Mouse (Mus musculus) embryonic facial prominence, embryonic 14.5 days (tissue): ENCODE results near the gene Slc26a6. TPM values are rescaled to one million over a fixed set of nuclear protein-coding genes. Genes with fewer than 3 reads are reported as not detected.
A peak's percentile ranks its signal among the peaks of the same experiment; 100 is the strongest.

Experiments
- ATAC-seq: fragments of 200-750 bp; cut with Nextera tagmentation; 2 replicates; pipeline ENCODE4 v1.8.0; 2017; ENCODE audit warnings: low read depth, moderate number of reproducible peaks, moderate TSS enrichment
- DNase-seq: peaks from one replicate; pipeline ENCODE4 v3.0.0-alpha.2; 2015; ENCODE audit warnings: low spot score
- H3K27ac ChIP-seq: fragments of 300-500 bp; sonication (generic); replicated peaks from 2 replicates; pipeline ENCODE4 v1.5.1; 2014; ENCODE audit warnings: low read depth, mild to moderate bottlenecking, low read length, moderate library complexity
- H3K27me3 ChIP-seq: fragments of 300-500 bp; sonication (generic); replicated peaks from 2 replicates; pipeline ENCODE4 v1.6.1; 2014; ENCODE audit warnings: low read length; ENCODE audit not compliant: control insufficient read depth, insufficient read depth
- H3K36me3 ChIP-seq: fragments of 300-500 bp; sonication (generic); 2 replicates; pipeline ENCODE4 v1.6.1; 2014; ENCODE audit warnings: low read length, mixed read lengths; ENCODE audit not compliant: control insufficient read depth, insufficient read depth
- H3K4me1 ChIP-seq: fragments of 300-500 bp; sonication (generic); 2 replicates; pipeline ENCODE4 v1.6.1; 2014; ENCODE audit warnings: antibody characterized with exemption, low read length; ENCODE audit not compliant: control insufficient read depth, insufficient read depth
- H3K4me2 ChIP-seq: fragments of 300-500 bp; sonication (generic); 2 replicates; pipeline ENCODE4 v1.6.1; 2014; ENCODE audit warnings: low read depth, mild to moderate bottlenecking, low read length, moderate library complexity, mixed read lengths
- H3K4me3 ChIP-seq: fragments of 300-500 bp; sonication (generic); 2 replicates; pipeline ENCODE4 v1.5.1; 2014; ENCODE audit warnings: low read depth, mild to moderate bottlenecking, low read length
- H3K9ac ChIP-seq: fragments of 300-500 bp; sonication (generic); 2 replicates; pipeline ENCODE4 v1.6.1; 2014; ENCODE audit warnings: low read depth, mild to moderate bottlenecking, low read length, moderate library complexity, mixed read lengths
- H3K9me3 ChIP-seq: fragments of 300-500 bp; sonication (generic); 2 replicates; pipeline ENCODE4 v1.6.1; 2016; ENCODE audit warnings: low read length; ENCODE audit not compliant: control insufficient read depth
- WGBS: fragments of 180-500 bp; shearing (Covaris S2); extraction: QIAGEN DNeasy Blood & Tissue Kit; methylation state at CpG from one replicate; pipeline ENCODE4 v1.1.7; 2014; 5-methylcytosine and 5-hydroxymethylcytosine counted together
- polyA plus RNA-seq: library from polyadenylated mRNA; unstranded; fragments of >200 nt; fragmentation: Nextera tagmentation; extraction: Ambion mirVana; gene quantifications from 2 replicates; pipeline ENCODE4 v1.2.1, GENCODE M21; 2014

Slc26a6 gene
- polyA plus RNA-seq, 1 experiment from 2014 or later = 14.3 TPM

DNA sequence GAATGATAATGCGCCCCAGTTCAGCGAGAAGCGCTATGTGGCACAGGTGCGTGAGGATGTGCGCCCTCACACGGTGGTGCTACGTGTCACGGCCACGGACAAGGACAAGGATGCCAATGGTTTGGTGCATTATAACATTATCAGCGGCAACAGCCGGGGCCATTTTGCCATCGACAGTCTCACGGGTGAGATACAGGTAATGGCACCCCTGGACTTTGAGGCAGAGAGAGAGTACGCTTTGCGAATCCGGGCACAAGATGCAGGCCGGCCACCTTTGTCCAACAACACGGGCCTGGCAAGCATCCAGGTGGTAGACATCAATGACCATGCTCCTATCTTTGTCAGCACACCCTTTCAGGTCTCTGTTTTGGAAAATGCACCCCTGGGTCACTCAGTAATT, 25.2 kb upstream of the Slc26a6 start:
- WGBS = 63% methylated on average over 18 of the region's 18 CpGs
- DNase-seq (no peak), ATAC-seq (no peak)
- no peaks in the 10 kb centered on the region for H3K36me3 ChIP-seq
- peak overlapping the region; percentile 37; the same call in 1 of the 2 replicates for H3K4me3 ChIP-seq
- peaks cover 97% of the 10 kb centered on the region for H3K27me3 ChIP-seq
- H3K4me1 ChIP-seq = peaks cover 22% of the 10 kb centered on the region
- peak overlapping the region; percentile 83; the same call in 1 of the 2 replicates for H3K4me2 ChIP-seq
- no peaks in the 10 kb centered on the region for H3K9me3 ChIP-seq
- no peak overlapping the region for H3K27ac ChIP-seq
- H3K9ac ChIP-seq = no peak overlapping the region

GRCm38 (mm10) chr9:108831637-108832036, 21.4 kb upstream of the Slc26a6 start:
- H3K4me1 ChIP-seq = peaks cover 17% of the 10 kb centered on the region
- H3K27me3 ChIP-seq = peaks cover 62% of the 10 kb centered on the region
- WGBS = 9% methylated on average over 15 of the region's 23 CpGs
- no peaks in the 10 kb centered on the region for H3K36me3 ChIP-seq
- peak overlapping the region; percentile 49 for H3K4me3 ChIP-seq
- H3K4me2 ChIP-seq = peak overlapping the region; percentile 96
- peak overlapping the region; percentile 30; the same call in 1 of the 2 replicates for H3K9ac ChIP-seq
- no peak overlapping the region for H3K27ac ChIP-seq
- DNase-seq (no peak), ATAC-seq (no peak)
- no peaks in the 10 kb centered on the region for H3K9me3 ChIP-seq

DNA sequence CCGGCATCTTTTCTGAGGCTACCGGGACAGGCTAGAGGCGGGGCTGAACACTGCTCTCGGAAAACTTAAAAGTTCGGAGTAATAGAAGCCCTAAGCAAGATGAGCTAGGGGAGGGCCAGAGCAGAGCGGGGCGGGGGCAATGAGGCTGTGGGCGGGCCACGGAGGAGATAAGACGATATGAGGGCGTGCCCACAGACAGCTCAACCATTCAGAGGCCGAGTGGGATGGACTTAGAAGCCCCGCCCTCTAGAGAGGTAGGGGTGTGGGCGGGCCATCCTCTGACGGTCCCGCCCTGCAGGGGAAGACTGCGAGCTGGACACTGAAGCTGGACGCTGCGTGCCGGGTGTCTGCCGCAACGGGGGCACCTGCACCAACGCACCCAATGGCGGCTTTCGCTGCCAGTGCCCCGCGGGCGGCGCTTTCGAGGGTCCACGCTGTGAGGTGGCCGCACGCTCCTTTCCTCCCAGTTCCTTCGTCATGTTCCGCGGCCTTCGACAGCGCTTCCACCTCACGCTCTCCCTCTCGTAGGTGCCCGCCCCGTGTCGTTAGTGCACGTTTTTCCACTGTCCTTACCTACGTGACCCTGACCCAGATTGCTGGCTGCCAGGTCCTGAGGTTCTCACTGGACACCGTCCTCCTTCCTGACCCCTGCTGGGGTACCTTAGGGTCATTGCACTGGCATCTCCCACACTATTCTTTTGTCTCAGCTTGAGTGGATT, 20.5 kb upstream of the Slc26a6 start:
- WGBS = 7% methylated on average over 33 of the region's 46 CpGs
- Histone ChIP-seq H3K4me2 (peak overlapping the region; percentile 96), H3K36me3 (no peaks in the 10 kb centered on the region), H3K4me3 (peak overlapping the region; percentile 49), H3K9ac (peak overlapping the region; percentile 30; the same call in 1 of the 2 replicates), H3K27ac (no peak overlapping the region), H3K9me3 (no peaks in the 10 kb centered on the region), H3K27me3 (peaks cover 55% of the 10 kb centered on the region), H3K4me1 (peaks cover 12% of the 10 kb centered on the region)
- DNase-seq = peak; percentile 98
- ATAC-seq = peak; percentile 99

DNA sequence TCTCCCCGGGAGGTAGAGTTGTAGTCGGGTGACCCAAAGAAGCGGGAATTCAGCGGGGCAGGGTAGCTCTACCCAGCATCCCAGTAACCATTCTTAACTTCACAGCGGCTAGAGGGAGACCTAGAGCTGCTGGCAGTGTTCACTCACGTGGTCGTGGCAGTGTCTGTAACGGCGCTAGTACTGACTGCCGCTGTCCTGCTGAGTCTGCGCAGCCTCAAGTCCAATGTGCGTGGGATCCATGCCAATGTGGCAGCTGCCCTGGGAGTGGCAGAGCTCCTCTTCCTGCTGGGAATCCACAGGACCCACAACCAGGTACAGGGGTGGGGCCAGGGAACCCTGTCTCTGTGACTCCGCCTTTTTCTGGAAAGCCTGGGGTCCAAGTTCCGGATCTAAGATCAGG, 10.1 kb upstream of the Slc26a6 start:
- no peak overlapping the region for H3K4me3 ChIP-seq
- no peaks in the 10 kb centered on the region for H3K4me1 ChIP-seq
- peak overlapping the region; percentile 16 for H3K4me2 ChIP-seq
- DNase-seq (peak; percentile 53), ATAC-seq (peak; percentile 62; the same call in 1 of the 2 replicates)
- WGBS = 19% methylated on average over 14 of the region's 14 CpGs
- H3K27me3 ChIP-seq = no peaks in the 10 kb centered on the region
- H3K9ac ChIP-seq = 0 out of 2 replicates have a peak overlapping the region, but pooled peaks have one; percentile 5
- no peaks in the 10 kb centered on the region for H3K9me3 ChIP-seq
- H3K36me3 ChIP-seq = no peaks in the 10 kb centered on the region
- no peak overlapping the region for H3K27ac ChIP-seq

- Histone ChIP-seq H3K9ac (no peak overlapping the region), H3K9me3 (no peaks in the 10 kb centered on the region), H3K27me3 (no peaks in the 10 kb centered on the region), H3K27ac (no peak overlapping the region), H3K4me1 (no peaks in the 10 kb centered on the region), H3K4me3 (no peak overlapping the region), H3K4me2 (no peak overlapping the region), H3K36me3 (no peaks in the 10 kb centered on the region)
- no peak for ATAC-seq
- no peak for DNase-seq
- 72% methylated on average over 5 of the region's 5 CpGs for WGBS
Measured at GRCm38 (mm10) chr9:108845390-108845789, 7.7 kb upstream of the Slc26a6 start.

DNA sequence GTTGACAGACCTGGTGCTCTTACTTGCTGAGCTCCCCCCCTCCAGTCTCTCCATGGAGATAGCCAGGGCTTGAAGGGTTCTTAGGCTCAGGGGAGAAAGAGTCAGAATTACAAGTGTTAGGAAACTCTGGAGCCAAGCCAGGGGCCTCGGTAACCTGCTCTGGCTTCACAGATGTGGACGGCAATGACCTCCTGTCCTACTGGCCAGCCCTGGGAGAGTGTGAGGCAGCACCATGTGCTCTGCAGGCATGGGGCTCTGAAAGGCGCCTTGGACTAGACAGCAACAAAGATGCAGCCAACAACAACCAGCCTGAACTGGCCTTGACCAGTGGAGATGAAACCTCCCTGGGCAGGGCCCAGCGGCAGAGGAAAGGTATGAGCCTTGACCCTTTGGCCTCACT, 5.7 kb upstream of the Slc26a6 start:
- ATAC-seq (no peak), DNase-seq (no peak)
- no peak overlapping the region for H3K4me2 ChIP-seq
- H3K27ac ChIP-seq = no peak overlapping the region
- no peaks in the 10 kb centered on the region for H3K27me3 ChIP-seq
- no peaks in the 10 kb centered on the region for H3K36me3 ChIP-seq
- no peaks in the 10 kb centered on the region for H3K4me1 ChIP-seq
- H3K9ac ChIP-seq = no peak overlapping the region
- H3K4me3 ChIP-seq = no peak overlapping the region
- WGBS = 84% methylated on average over 4 of the region's 4 CpGs
- H3K9me3 ChIP-seq = no peaks in the 10 kb centered on the region

GRCm38 (mm10) chr9:108848419-108848818, 4.7 kb upstream of the Slc26a6 start:
- Histone ChIP-seq H3K27ac (no peak overlapping the region), H3K4me2 (no peak overlapping the region), H3K27me3 (no peaks in the 10 kb centered on the region), H3K36me3 (no peaks in the 10 kb centered on the region), H3K4me3 (no peak overlapping the region), H3K4me1 (peaks cover 6% of the 10 kb centered on the region), H3K9me3 (no peaks in the 10 kb centered on the region), H3K9ac (no peak overlapping the region)
- DNase-seq = no peak
- 63% methylated on average over 17 of the region's 17 CpGs for WGBS
- no peak for ATAC-seq

- DNase-seq (peak; percentile 97), ATAC-seq (peak; percentile 93)
- peak overlapping the region; percentile 62 for H3K9ac ChIP-seq
- H3K27me3 ChIP-seq = no peaks in the 10 kb centered on the region
- WGBS = 4% methylated on average over 25 of the region's 25 CpGs
- peak overlapping the region; percentile 76 for H3K27ac ChIP-seq
- H3K4me1 ChIP-seq = peaks cover 16% of the 10 kb centered on the region
- H3K4me3 ChIP-seq = peak overlapping the region; percentile 51
- H3K4me2 ChIP-seq = peak overlapping the region; percentile 55
- peaks cover 21% of the 10 kb centered on the region for H3K36me3 ChIP-seq
- no peaks in the 10 kb centered on the region for H3K9me3 ChIP-seq
Measured at GRCm38 (mm10) chr9:108853635-108854240, 655 bp downstream of the Slc26a6 start.
